Mouse (Mus musculus) limb, embryonic 12.5 days (tissue): ENCODE data around the gene Atp6v1fnb. TPM values are rescaled to one million over a fixed set of nuclear protein-coding genes. Genes with fewer than 3 reads are reported as not detected.

Source experiments
- ATAC-seq: fragments of 200-750 bp; cut with Nextera tagmentation; 2 replicates; pipeline ENCODE4 v1.8.0; 2017; ENCODE audit warnings: low read depth, moderate TSS enrichment; ENCODE audit not compliant: insufficient number of reproducible peaks, insufficient read depth, low FRiP score, low TSS enrichment
- H3K27ac ChIP-seq: fragments of 300-500 bp; sonication (generic); 2 replicates; pipeline ENCODE4 v1.5.1; 2016; ENCODE audit warnings: mild to moderate bottlenecking, moderate library complexity
- H3K27me3 ChIP-seq: fragments of 300-500 bp; sonication (generic); 2 replicates; pipeline ENCODE4 v1.6.1; 2016; ENCODE audit warnings: mild to moderate bottlenecking, moderate library complexity
- H3K36me3 ChIP-seq: fragments of 300-500 bp; sonication (generic); 2 replicates; pipeline ENCODE4 v1.6.1; 2016; ENCODE audit warnings: mild to moderate bottlenecking, moderate library complexity
- H3K4me1 ChIP-seq: fragments of 300-500 bp; sonication (generic); replicated peaks from 2 replicates; pipeline ENCODE4 v1.6.1; 2016
- H3K4me2 ChIP-seq: fragments of 300-500 bp; sonication (generic); 2 replicates; pipeline ENCODE4 v1.6.1; 2016; ENCODE audit warnings: mild to moderate bottlenecking, moderate library complexity
- H3K4me3 ChIP-seq: fragments of 300-500 bp; sonication (generic); replicated peaks from 2 replicates; pipeline ENCODE4 v1.5.1; 2016; ENCODE audit warnings: mild to moderate bottlenecking
- H3K9ac ChIP-seq: fragments of 300-500 bp; sonication (generic); replicated peaks from 2 replicates; pipeline ENCODE4 v1.6.1; 2016; ENCODE audit warnings: mild to moderate bottlenecking, moderate library complexity
- H3K9me3 ChIP-seq: fragments of 300-500 bp; sonication (generic); 2 replicates; pipeline ENCODE4 v1.6.1; 2016; ENCODE audit warnings: mild to moderate bottlenecking, moderate library complexity
- whole genome bisulfite sequencing: fragments of 180-500 bp; shearing (Covaris S2); methylation state at CpG from one replicate; pipeline ENCODE4 v1.1.7; 2016; 5-methylcytosine and 5-hydroxymethylcytosine counted together
- polyA plus RNA-seq: library from polyadenylated mRNA; unstranded; fragments of >200 nt; fragmentation: Nextera tagmentation; extraction: Ambion mirVana; gene quantifications from 2 replicates; pipeline ENCODE4 v1.2.1, GENCODE M21; 2016

The Atp6v1fnb gene
- 0.64 TPM in 1 of 2 replicates, not detected in the other for polyA plus RNA-seq

DNA sequence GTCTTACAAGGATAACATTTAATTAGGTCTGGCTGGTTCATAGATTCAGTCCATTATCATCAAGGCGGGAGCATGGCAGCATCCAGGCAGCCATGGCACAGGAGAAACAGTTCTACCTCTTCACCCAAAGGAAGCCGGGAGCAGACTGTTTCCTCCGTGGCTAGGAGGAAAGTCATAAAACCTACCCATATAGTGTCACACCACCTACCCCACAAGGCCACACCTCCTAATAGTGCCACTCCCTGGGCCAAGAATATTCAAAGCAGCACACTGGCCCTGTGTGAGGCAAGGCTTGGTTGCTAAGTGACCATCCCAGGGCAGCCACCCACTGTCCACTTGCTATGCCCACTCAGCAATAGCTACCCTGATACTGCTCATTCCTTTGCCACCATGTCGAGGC lies at the start of gene Atp6v1fnb:
TSS of gene Atp6v1fnb (plus strand) at position 301 of the 400 bp plus-strand sequence.
- no peak for ATAC-seq

DNA sequence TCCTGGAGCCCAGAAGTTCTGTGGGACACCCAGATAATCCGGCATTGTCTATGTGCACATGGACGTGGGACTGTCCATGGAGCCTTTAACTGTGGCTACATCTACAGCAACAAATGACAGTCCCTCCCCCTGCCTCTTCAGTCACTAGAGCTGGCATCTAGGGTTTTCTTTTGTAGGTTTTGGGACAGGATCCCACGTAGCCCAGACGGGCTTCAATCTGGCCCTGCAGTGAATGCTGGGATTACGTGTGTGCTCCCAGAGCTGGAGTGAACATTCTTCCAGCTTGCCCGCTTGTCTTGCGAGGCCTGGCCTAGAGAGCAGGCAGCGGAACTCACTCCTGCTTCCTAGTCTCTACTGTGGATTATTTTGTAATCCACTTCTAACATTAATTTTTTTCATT lies 46.1 kb upstream of the Atp6v1fnb start:
- Histone ChIP-seq H3K27ac (no peak overlapping the region), H3K9ac (no peak overlapping the region), H3K4me1 (no peaks in the 10 kb centered on the region), H3K4me3 (no peak overlapping the region), H3K9me3 (no peaks in the 10 kb centered on the region), H3K4me2 (no peak overlapping the region), H3K36me3 (peaks cover 10% of the 10 kb centered on the region; the same call in 1 of the 2 replicates), H3K27me3 (no peaks in the 10 kb centered on the region)
- ATAC-seq, result no peak
- WGBS, result 92% methylated on average over 8 of the region's 8 CpGs

More for the DNA sequence above, at the start of gene Atp6v1fnb:
- Histone ChIP-seq H3K4me3 (no peak within 1 kb of the TSS), H3K27ac (no peak within 1 kb of the TSS), H3K27me3 (peaks cover 7% of the 10 kb centered on the region), H3K9ac (no peak within 1 kb of the TSS), H3K4me2 (no peak within 1 kb of the TSS), H3K4me1 (peaks cover 22% of the 10 kb centered on the region), H3K9me3 (no peaks in the 10 kb centered on the region), H3K36me3 (peaks cover 23% of the 10 kb centered on the region)
- WGBS, result 89% methylated on average over 4 of the region's 4 CpGs

DNA sequence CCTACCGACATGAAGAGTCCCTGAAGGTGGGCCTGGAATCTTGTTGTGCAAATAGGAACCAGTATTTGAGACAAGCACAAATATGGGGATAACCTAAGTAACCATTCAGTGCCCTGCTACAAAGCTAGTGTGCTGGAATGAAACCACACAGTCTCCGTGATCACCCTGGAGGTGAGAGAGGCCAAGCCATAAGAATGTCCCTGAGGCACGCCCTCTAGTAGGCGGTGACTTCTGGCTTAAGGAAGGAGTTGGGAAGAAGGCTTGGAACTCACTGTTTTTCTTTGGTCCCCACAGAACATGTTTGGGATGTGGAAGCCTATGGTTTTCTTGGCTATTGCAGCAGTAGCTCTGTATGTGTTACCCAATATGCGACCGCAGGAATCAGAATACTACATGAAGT lies 44.9 kb upstream of the Atp6v1fnb start:
- Histone ChIP-seq H3K4me1 (peaks cover 7% of the 10 kb centered on the region; the same call in 1 of the 2 replicates), H3K4me3 (no peak overlapping the region), H3K36me3 (peaks cover 6% of the 10 kb centered on the region; the same call in 1 of the 2 replicates), H3K9ac (no peak overlapping the region), H3K27ac (no peak overlapping the region), H3K9me3 (no peaks in the 10 kb centered on the region), H3K27me3 (0 out of 2 replicates have a peak, but pooled peaks cover 4% of the 10 kb centered on the region), H3K4me2 (no peak overlapping the region)
- no peak for ATAC-seq
- 69% methylated on average over 6 of the region's 6 CpGs for WGBS

DNA sequence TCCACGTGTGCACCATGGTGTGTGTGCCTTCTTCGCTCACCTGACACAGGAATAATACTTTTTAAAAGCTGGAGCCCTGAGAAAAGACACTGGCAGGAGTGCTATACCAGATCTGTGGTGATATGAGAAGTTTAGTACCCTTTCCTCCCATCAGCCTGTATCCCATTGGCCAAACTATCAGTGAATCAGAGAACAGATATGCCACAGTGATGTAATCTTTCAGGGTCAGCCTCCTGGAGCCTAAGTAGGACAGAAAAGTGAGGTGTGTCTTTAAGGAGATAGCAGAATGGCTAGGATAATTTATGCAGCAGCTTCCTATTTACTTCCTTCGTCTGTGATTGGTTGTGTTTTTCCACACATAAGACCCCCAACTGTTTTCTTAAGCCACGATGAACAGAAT lies 43.1 kb upstream of the Atp6v1fnb start:
- no peak for ATAC-seq
- Histone ChIP-seq H3K4me1 (peaks cover 22% of the 10 kb centered on the region), H3K4me2 (no peak overlapping the region), H3K9me3 (no peaks in the 10 kb centered on the region), H3K36me3 (peaks cover 6% of the 10 kb centered on the region; the same call in 1 of the 2 replicates), H3K27me3 (peaks cover 22% of the 10 kb centered on the region), H3K9ac (no peak overlapping the region), H3K27ac (no peak overlapping the region), H3K4me3 (no peak overlapping the region)
- WGBS, result 66% methylated on average over 4 of the region's 4 CpGs

DNA sequence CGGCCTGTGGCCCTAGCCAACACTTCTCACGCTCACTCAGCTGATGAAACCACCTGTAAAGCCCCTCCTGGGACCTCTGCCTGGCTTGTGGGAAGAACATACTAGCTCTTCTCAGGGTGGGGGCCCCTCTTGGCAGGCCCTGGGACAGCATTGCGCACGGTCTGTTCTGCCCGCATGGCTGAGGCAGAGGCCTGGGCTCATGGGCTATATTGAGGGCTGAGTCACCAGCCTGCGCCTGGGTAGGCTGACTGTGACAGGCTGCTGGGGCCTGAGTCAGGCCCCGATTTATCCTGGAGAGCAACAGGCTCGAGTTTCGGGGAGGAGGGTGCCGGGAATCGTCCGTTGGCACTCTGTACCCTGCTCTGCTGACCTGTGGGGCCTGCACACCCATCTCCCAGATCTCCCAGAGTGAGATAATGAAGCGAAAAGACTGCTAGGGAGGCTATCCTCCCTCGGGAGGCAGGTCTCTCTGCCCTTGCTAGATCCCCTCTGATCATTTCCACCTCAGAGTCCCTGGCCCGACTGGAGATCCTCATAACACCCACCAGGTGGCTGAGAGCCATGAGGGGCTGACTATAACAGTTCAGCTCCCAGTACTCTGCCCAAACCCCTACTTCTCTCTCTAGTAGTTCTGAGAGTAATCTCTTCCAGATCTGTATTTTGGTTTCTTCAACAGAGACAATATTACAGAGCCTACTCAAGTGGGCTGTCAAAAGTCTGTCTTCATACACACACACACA lies 40.4 kb upstream of the Atp6v1fnb start:
- peaks cover 49% of the 10 kb centered on the region for H3K4me1 ChIP-seq
- H3K9me3 ChIP-seq, result no peaks in the 10 kb centered on the region
- H3K36me3 ChIP-seq, result peaks cover 5% of the 10 kb centered on the region; the same call in 1 of the 2 replicates
- no peak for ATAC-seq
- H3K4me3 ChIP-seq, result no peak overlapping the region
- 37% methylated on average over 15 of the region's 15 CpGs for WGBS
- 0 out of 2 replicates have a peak overlapping the region, but pooled peaks have one; percentile 13 for H3K27ac ChIP-seq
- no peak overlapping the region for H3K9ac ChIP-seq
- no peak overlapping the region for H3K4me2 ChIP-seq
- peaks cover 46% of the 10 kb centered on the region for H3K27me3 ChIP-seq

DNA sequence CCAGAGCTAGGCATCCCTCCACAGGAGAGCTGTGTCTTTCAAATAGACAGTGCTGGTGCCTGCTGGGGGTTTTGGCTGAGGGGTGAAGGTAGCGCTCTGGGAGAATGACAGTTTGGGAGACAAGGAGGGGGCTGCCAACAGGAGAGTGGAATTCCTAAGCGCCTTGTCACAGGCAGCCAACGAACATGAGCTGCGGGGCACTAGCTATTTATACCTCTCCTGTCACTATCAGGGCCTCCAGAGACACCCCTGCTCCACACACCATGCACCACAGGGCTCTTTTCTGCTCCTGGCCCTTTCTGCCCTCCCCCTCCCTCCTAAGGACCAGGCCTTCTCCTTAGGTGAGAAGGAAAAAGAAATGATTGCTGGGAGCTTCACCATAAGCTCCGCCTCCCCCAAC lies 39.8 kb upstream of the Atp6v1fnb start:
- WGBS, result 21% methylated on average over 5 of the region's 5 CpGs
- Histone ChIP-seq H3K9ac (no peak overlapping the region), H3K27ac (0 out of 2 replicates have a peak overlapping the region, but pooled peaks have one; percentile 13)

DNA sequence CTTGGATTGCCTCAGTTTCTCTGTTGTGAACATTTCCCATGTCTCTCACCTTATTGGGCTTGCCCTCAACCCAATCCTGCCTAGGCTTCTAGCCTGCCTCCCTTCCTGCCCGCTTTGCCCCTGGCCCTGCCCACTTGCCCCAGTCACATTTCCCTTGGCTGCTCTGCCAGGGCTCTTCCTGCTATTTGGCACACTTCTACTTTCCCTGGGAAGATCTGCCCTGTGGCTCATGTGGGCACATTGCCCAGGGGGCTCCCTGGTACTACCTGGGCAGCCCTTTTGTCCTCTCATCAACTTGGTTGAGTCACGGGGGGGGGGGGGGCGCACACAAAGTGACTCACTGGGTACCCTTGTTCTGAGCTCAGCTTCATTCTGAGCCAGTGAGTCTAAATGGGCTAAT lies 39.1 kb upstream of the Atp6v1fnb start:
- no peak overlapping the region for H3K9ac ChIP-seq
- WGBS, result 52% methylated on average over 3 of the region's 3 CpGs
- H3K9me3 ChIP-seq, result no peaks in the 10 kb centered on the region
- H3K27me3 ChIP-seq, result peaks cover 50% of the 10 kb centered on the region
- peaks cover 62% of the 10 kb centered on the region for H3K4me1 ChIP-seq
- no peak for ATAC-seq
- no peak overlapping the region for H3K4me2 ChIP-seq
- no peaks in the 10 kb centered on the region for H3K36me3 ChIP-seq
- H3K4me3 ChIP-seq, result no peak overlapping the region
- H3K27ac ChIP-seq, result no peak overlapping the region

More for the DNA sequence above, 39.8 kb upstream of the Atp6v1fnb start:
- Histone ChIP-seq H3K4me1 (peaks cover 55% of the 10 kb centered on the region), H3K36me3 (no peaks in the 10 kb centered on the region; the same call in 1 of the 2 replicates), H3K4me3 (no peak overlapping the region), H3K27me3 (peaks cover 50% of the 10 kb centered on the region), H3K4me2 (no peak overlapping the region; the same call in 1 of the 2 replicates), H3K9me3 (no peaks in the 10 kb centered on the region)
- ATAC-seq, result no peak

DNA sequence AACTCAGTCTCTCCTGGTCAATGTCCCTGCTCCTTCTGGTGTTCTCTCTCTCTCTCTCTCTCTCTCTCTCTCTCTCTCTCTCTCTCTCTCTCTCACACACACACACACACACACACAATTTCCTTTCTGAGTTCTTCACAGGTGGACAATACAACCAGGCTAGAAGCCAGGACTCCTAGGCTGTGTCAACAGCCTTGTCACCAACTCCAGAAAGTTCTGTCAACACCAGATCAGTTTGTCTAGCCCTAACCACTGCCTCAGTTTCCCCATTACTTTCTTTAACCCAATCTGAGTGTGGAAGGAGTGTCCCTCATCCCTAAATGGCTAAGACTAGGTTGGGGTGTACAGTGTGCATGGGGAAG lies 38.6 kb upstream of the Atp6v1fnb start:
- H3K9me3 ChIP-seq, result no peaks in the 10 kb centered on the region
- no peaks in the 10 kb centered on the region for H3K36me3 ChIP-seq
- no peak overlapping the region for H3K27ac ChIP-seq
- H3K9ac ChIP-seq, result peak overlapping the region; percentile 68; the same call in 1 of the 2 replicates
- H3K27me3 ChIP-seq, result peaks cover 50% of the 10 kb centered on the region
- peak overlapping the region; percentile 87 for H3K4me2 ChIP-seq
- H3K4me1 ChIP-seq, result peaks cover 64% of the 10 kb centered on the region
- H3K4me3 ChIP-seq, result peak overlapping the region; percentile 57
- ATAC-seq, result 0 out of 2 replicates have a peak, but pooled peaks have one; percentile 1

DNA sequence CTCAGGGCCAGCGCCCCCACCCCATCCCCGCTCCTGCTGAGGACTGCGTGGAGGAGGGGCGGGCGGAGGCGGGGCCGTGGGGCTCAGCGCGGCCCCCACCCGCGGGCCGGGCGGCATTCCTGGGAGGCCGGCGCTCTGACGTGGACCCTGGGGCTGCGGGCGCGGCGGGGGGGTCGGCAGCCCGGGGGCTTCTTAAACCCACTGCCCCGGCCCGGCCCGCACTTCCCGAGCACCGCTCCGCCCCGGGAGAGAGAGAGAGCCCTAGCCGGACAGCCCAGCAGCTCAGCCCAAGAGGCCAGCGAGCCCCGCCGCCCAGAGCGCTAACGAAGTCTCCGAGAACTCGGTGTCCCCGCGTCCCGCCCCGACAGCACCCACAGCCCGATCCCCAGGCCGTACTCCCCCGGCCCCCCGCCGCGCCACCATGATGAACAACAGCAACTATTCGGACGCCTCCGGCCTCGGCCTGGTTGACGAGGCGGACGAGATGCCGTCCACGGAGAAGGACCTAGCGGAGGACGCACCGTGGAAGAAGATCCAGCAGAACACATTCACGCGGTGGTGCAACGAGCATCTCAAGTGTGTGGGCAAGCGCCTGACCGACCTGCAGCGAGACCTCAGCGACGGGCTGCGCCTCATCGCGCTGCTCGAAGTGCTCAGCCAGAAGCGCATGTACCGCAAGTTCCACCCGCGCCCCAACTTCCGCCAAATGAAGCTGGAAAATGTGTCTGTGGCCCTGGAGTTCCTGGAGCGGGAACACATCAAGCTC lies 38.0 kb upstream of the Atp6v1fnb start, which contains the start of gene Flnc:
TSS of gene Flnc (plus strand) at position 219 of the 766 bp plus-strand sequence.
- peak; percentile 33; the same call in 1 of the 2 replicates for ATAC-seq
- no peaks in the 10 kb centered on the region for H3K9me3 ChIP-seq
- WGBS, result under 1% methylated on average over 64 of the region's 77 CpGs
- H3K4me3 ChIP-seq, result peak within 1 kb of the TSS; percentile 57
- H3K9ac ChIP-seq, result peak within 1 kb of the TSS; percentile 68
- H3K27me3 ChIP-seq, result peaks cover 50% of the 10 kb centered on the region
- peak within 1 kb of the TSS; percentile 87 for H3K4me2 ChIP-seq
- peaks cover 64% of the 10 kb centered on the region for H3K4me1 ChIP-seq
- peak within 1 kb of the TSS; percentile 45 for H3K27ac ChIP-seq
- no peaks in the 10 kb centered on the region for H3K36me3 ChIP-seq

DNA sequence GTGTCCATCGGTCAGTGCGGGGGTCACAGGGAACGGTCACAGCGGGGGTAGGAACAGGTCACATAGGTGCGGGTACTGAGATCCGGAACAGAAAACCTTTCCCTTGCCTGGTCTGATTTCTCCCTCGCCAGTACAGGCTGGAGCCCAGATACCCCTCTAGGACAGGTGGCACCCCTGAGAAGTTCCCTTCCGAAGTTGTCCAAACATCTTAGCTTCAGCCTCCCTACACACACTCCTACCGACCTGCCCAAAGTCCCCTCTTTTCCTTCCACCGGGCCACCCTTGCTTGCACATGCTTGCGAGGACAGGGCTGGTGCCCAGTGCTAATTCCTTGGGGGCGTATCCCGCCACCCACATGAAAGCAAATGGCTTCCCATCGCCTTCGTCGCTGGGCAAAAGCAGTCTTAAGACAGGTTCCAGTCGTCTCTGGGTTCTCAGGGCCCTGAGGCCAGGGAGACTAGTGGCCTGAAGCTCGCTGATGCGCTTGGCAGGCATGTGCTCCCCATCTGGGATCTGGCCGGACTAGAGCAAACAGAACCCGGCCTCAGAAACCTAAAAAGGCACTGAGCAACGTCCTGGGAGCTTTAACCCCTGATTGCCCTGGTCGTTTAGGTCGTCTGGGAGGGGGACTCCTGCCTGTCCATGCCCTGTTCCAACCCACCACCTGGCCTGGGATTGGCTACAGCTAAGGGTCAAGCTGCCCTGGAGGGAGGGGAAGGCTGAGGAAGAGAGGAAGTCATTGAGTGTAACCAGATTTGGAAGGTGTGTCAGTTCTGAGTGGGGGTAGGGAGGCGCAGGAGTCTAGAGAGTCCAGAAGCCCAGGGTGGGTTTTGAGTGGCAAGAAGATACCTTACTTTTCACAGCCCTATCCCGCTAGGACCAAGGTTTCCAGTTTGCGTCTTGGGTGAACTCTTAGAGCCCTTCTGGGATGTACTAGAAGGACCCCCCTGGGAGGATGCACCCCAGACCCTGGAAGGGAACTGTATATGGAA lies 37.1 kb upstream of the Atp6v1fnb start:
- peak overlapping the region; percentile 87 for H3K4me2 ChIP-seq
- WGBS, result 2% methylated on average over 27 of the region's 27 CpGs
- peaks cover 50% of the 10 kb centered on the region for H3K27me3 ChIP-seq
- H3K9me3 ChIP-seq, result no peaks in the 10 kb centered on the region
- ATAC-seq, result no peak
- peak overlapping the region; percentile 68 for H3K9ac ChIP-seq
- peak overlapping the region; percentile 83 for H3K27ac ChIP-seq
- no peaks in the 10 kb centered on the region for H3K36me3 ChIP-seq
- H3K4me3 ChIP-seq, result peak overlapping the region; percentile 57
- H3K4me1 ChIP-seq, result peaks cover 64% of the 10 kb centered on the region
